Comparison of ENCODE assay signal across 8 mouse cellular contexts in genomic region chr14:55761163-55761562, GRCm38 (mm10). TPM values are rescaled to one million over a fixed set of nuclear protein-coding genes. Genes with fewer than 3 reads are reported as not detected.
DNase-seq lines count a peak whose midpoint lies in the region; ATAC-seq and TF ChIP-seq lines count a peak whose summit lies in the region.

TSS of gene Ltb4r2 (plus strand) at chr14:55761428.

- no peaks in the 10 kb centered on the region for H3K36me3 ChIP-seq in intestine, embryonic 15.5 days
- peaks cover 4% of the 10 kb centered on the region for H3K36me3 ChIP-seq in neural tube, embryonic 12.5 days

- ATAC-seq in intestine, embryonic 15.5 days = no peak
- no peak for ATAC-seq in neural tube, embryonic 12.5 days (ENCODE audit: low FRiP score, low read depth)

- DNase-seq in left cerebral cortex, adult 2 months (ENCODE audit: extremely low spot score in 1 of 2, low spot score in 2 of 2) = no peak
- DNase-seq in left cerebral cortex, postnatal 10 days (ENCODE audit: extremely low spot score in 1 of 2, low spot score in 2 of 2) = no peak
- DNase-seq in urinary bladder, adult 2 months (ENCODE audit: low spot score) = no peak
- DNase-seq in urinary bladder, postnatal 25 days (ENCODE audit: low spot score) = no peak
- no peak for DNase-seq in kidney, postnatal 25 days

- 74% methylated on average over 6 of the region's 6 CpGs for WGBS in intestine, embryonic 15.5 days
- WGBS in neural tube, embryonic 12.5 days = 69% methylated on average over 6 of the region's 6 CpGs

- H3K4me3 ChIP-seq in left cerebral cortex, adult 2 months = peak within 1 kb of the TSS; percentile 53
- peak within 1 kb of the TSS; percentile 15 for H3K4me3 ChIP-seq in embryonic fibroblast, embryonic 13.5 days (ENCODE audit: insufficient read depth, low read length)
- H3K4me3 ChIP-seq in intestine, embryonic 15.5 days (replicated peaks) = peak within 1 kb of the TSS; percentile 52
- peak within 1 kb of the TSS; percentile 52 for H3K4me3 ChIP-seq in neural tube, embryonic 12.5 days

- peak within 1 kb of the TSS; percentile 100 for H3K4me2 ChIP-seq in intestine, embryonic 15.5 days (replicated peaks)
- H3K4me2 ChIP-seq in neural tube, embryonic 12.5 days (replicated peaks) = peak within 1 kb of the TSS; percentile 86

- TF ChIP-seq POLR2A in embryonic fibroblast, embryonic 13.5 days (IDR thresholded peaks at IDR 0.05; ENCODE audit: low read depth, low read length) = no peak

- no peak for TF ChIP-seq CTCF in left cerebral cortex, adult 2 months (IDR thresholded peaks at IDR 0.05)
- TF ChIP-seq CTCF in embryonic fibroblast, embryonic 13.5 days (IDR thresholded peaks at IDR 0.05; ENCODE audit: borderline replicate concordance, insufficient read depth, low read length) = no peak

- H3K27me3 ChIP-seq in intestine, embryonic 15.5 days (replicated peaks) = peaks cover 18% of the 10 kb centered on the region
- H3K27me3 ChIP-seq in neural tube, embryonic 12.5 days (replicated peaks) = peaks cover 55% of the 10 kb centered on the region

- H3K9me3 ChIP-seq in intestine, embryonic 15.5 days = no peaks in the 10 kb centered on the region
- H3K9me3 ChIP-seq in neural tube, embryonic 12.5 days = no peaks in the 10 kb centered on the region

- intact Hi-C loops in left cerebral cortex, adult 2 months (cut with DNase I) = loop anchor here (5.0 kb wide), 1 partner anchor 141 kb away; the partner anchor contains the start of gene Sdr39u1
- intact Hi-C loops in left cerebral cortex, postnatal 10 days (cut with DNase I) = loop anchor here (5.0 kb wide), 1 partner anchor 156 kb away; no protein-coding TSS in a partner anchor

- H3K27ac ChIP-seq in left cerebral cortex, adult 2 months = peak within 1 kb of the TSS; percentile 25
- H3K27ac ChIP-seq in embryonic fibroblast, embryonic 13.5 days (ENCODE audit: insufficient read depth, low read length) = no peak within 1 kb of the TSS
- H3K27ac ChIP-seq in intestine, embryonic 15.5 days = 0 out of 2 replicates have a peak within 1 kb of the TSS, but pooled peaks have one; percentile 48
- no peak within 1 kb of the TSS for H3K27ac ChIP-seq in neural tube, embryonic 12.5 days

- H3K4me1 ChIP-seq in embryonic fibroblast, embryonic 13.5 days (ENCODE audit: control insufficient read depth, insufficient read depth, low read length) = no peaks in the 10 kb centered on the region
- H3K4me1 ChIP-seq in intestine, embryonic 15.5 days (replicated peaks) = peaks cover 11% of the 10 kb centered on the region
- H3K4me1 ChIP-seq in neural tube, embryonic 12.5 days = peaks cover 7% of the 10 kb centered on the region; the same call in 1 of the 2 replicates

- peak within 1 kb of the TSS; percentile 74 for H3K9ac ChIP-seq in intestine, embryonic 15.5 days
- H3K9ac ChIP-seq in neural tube, embryonic 12.5 days = peak within 1 kb of the TSS; percentile 64

RNA-seq across cellular contexts. Expression of gene Ltb4r2, which starts in this region (rescaled TPM):
- total RNA-seq in left cerebral cortex, adult 2 months (2021) = under 1 TPM; 0.33 to 0.38 TPM
- total RNA-seq in left cerebral cortex, postnatal 10 days (2021) = under 1 TPM; 0.41 to 0.43 TPM
- polyA plus RNA-seq in embryonic fibroblast, embryonic 13.5 days (2011; ENCODE audit: insufficient read length, low read depth, missing spikeins) = 2.0 TPM in 2 replicates
- polyA plus RNA-seq in intestine, embryonic 15.5 days (2015; fragmentation: Nextera tagmentation; extraction: Ambion mirVana) = 0.31 and 0.52 TPM in 2 replicates
- polyA plus RNA-seq in neural tube, embryonic 12.5 days (2016; fragmentation: Nextera tagmentation; extraction: Ambion mirVana) = 0.37 and 0.52 TPM in 2 replicates
- polyA plus RNA-seq in urinary bladder, adult 2 months (2012; rRNA removed) = 0.06 TPM in 2 replicates

Comparison
In these comparisons a context has a peak if more than half of its experiments do, and no peak if none do; other contexts are left out.
1. H3K27ac ChIP-seq: peak in left cerebral cortex, adult 2 months (single experiment) and intestine, embryonic 15.5 days (single experiment); none in embryonic fibroblast, embryonic 13.5 days (single experiment) and neural tube, embryonic 12.5 days (single experiment).
2. Peak in every context shown above with its lines, with median percentiles within 50 percentile points of each other: H3K4me3 ChIP-seq.